Mouse (Mus musculus): ENCODE measurements around the gene Pacsin2.

GRCm38 (mm10) chr15:83448646-83449045, 15.8 kb downstream of the Pacsin2 start:
- no peak for TF ChIP-seq POLR2A (IDR thresholded peaks at IDR 0.05; ENCODE audit: insufficient read depth, low read length)
- no peak for TF ChIP-seq CTCF (IDR thresholded peaks at IDR 0.05; ENCODE audit: low read depth, low read length)
- no peak for TF ChIP-seq EP300 (IDR thresholded peaks at IDR 0.05; ENCODE audit: insufficient read depth, low read depth, low read length)
